Mouse (Mus musculus) stomach, embryonic 15.5 days (tissue): ENCODE data around the gene Slc15a5. TPM values are rescaled to one million over a fixed set of nuclear protein-coding genes. Genes with fewer than 3 reads are reported as not detected.

Experiments
- ATAC-seq: fragments of 200-750 bp; cut with Nextera tagmentation; 2 replicates; pipeline ENCODE4 v1.8.0; 2017; ENCODE audit warnings: low read depth, moderate number of reproducible peaks, moderate TSS enrichment; ENCODE audit not compliant: insufficient read depth, low FRiP score
- H3K27ac ChIP-seq: fragments of 300-500 bp; sonication (generic); 2 replicates; pipeline ENCODE4 v1.5.1; 2015; ENCODE audit warnings: mild to moderate bottlenecking, inconsistent platforms
- H3K27me3 ChIP-seq: fragments of 300-500 bp; sonication (generic); replicated peaks from 2 replicates; pipeline ENCODE4 v1.6.1; 2015; ENCODE audit warnings: inconsistent platforms
- H3K36me3 ChIP-seq: fragments of 300-500 bp; sonication (generic); 2 replicates; pipeline ENCODE4 v1.6.1; 2015; ENCODE audit warnings: inconsistent platforms
- H3K4me1 ChIP-seq: fragments of 300-500 bp; sonication (generic); 2 replicates; pipeline ENCODE4 v1.6.1; 2015; ENCODE audit warnings: inconsistent platforms
- H3K4me2 ChIP-seq: fragments of 300-500 bp; sonication (generic); 2 replicates; pipeline ENCODE4 v1.6.1; 2015; ENCODE audit warnings: mild to moderate bottlenecking, inconsistent platforms
- H3K4me3 ChIP-seq: fragments of 300-500 bp; sonication (generic); replicated peaks from 2 replicates; pipeline ENCODE4 v1.5.1; 2015; ENCODE audit warnings: inconsistent platforms
- H3K9ac ChIP-seq: fragments of 300-500 bp; sonication (generic); 2 replicates; pipeline ENCODE4 v1.6.1; 2015; ENCODE audit warnings: inconsistent platforms
- H3K9me3 ChIP-seq: fragments of 300-500 bp; sonication (generic); 2 replicates; pipeline ENCODE4 v1.6.1; 2016; ENCODE audit warnings: inconsistent platforms
- WGBS: fragments of 180-500 bp; shearing (Covaris S2); methylation state at CpG from one replicate; pipeline ENCODE4 v1.1.7; 2015; 5-methylcytosine and 5-hydroxymethylcytosine counted together
- polyA plus RNA-seq: library from polyadenylated mRNA; unstranded; fragments of >200 nt; fragmentation: Nextera tagmentation; extraction: Ambion mirVana; gene quantifications from 2 replicates; pipeline ENCODE4 v1.2.1, GENCODE M21; 2015

Slc15a5 gene
- polyA plus RNA-seq, 1 experiment from 2014 or later, result not detected

GRCm38 (mm10) chr6:137940374-137941218 lies 139.1 kb downstream of the Slc15a5 start:
- H3K4me1 ChIP-seq, result peaks cover 3% of the 10 kb centered on the region; the same call in 1 of the 2 replicates
- no peak overlapping the region for H3K27ac ChIP-seq
- WGBS, result 45% methylated on average over 12 of the region's 12 CpGs
- H3K9me3 ChIP-seq, result no peaks in the 10 kb centered on the region
- H3K27me3 ChIP-seq, result no peaks in the 10 kb centered on the region
- no peak overlapping the region for H3K4me2 ChIP-seq
- H3K9ac ChIP-seq, result no peak overlapping the region
- ATAC-seq, result peak; percentile 40; the same call in 1 of the 2 replicates
- no peaks in the 10 kb centered on the region for H3K36me3 ChIP-seq
- no peak overlapping the region for H3K4me3 ChIP-seq

GRCm38 (mm10) chr6:137937541-137937940 lies 142.2 kb downstream of the Slc15a5 start:
- Histone ChIP-seq H3K36me3 (no peaks in the 10 kb centered on the region), H3K4me3 (no peak overlapping the region), H3K4me2 (no peak overlapping the region), H3K27me3 (no peaks in the 10 kb centered on the region), H3K4me1 (peaks cover 9% of the 10 kb centered on the region; the same call in 1 of the 2 replicates), H3K27ac (no peak overlapping the region), H3K9me3 (no peaks in the 10 kb centered on the region), H3K9ac (no peak overlapping the region)
- ATAC-seq, result no peak
- whole genome bisulfite sequencing, result 89% methylated on average over 5 of the region's 5 CpGs

- H3K27ac ChIP-seq, result peak overlapping the region; percentile 41; the same call in 1 of the 2 replicates
- H3K4me1 ChIP-seq, result peaks cover 9% of the 10 kb centered on the region; the same call in 1 of the 2 replicates
- no peak for ATAC-seq
- no peak overlapping the region for H3K4me2 ChIP-seq
- H3K9me3 ChIP-seq, result no peaks in the 10 kb centered on the region
- H3K9ac ChIP-seq, result no peak overlapping the region
- no peaks in the 10 kb centered on the region for H3K36me3 ChIP-seq
- H3K4me3 ChIP-seq, result no peak overlapping the region
- no peaks in the 10 kb centered on the region for H3K27me3 ChIP-seq
- 33% methylated on average over 1 of the region's 1 CpGs for WGBS
Observed at GRCm38 (mm10) chr6:137936268-137936667, 143.4 kb downstream of the Slc15a5 start.

- ATAC-seq, result no peak
- Histone ChIP-seq H3K9ac (no peak overlapping the region), H3K9me3 (no peaks in the 10 kb centered on the region), H3K36me3 (no peaks in the 10 kb centered on the region), H3K4me3 (no peak overlapping the region), H3K27ac (peak overlapping the region; percentile 41), H3K4me1 (peaks cover 9% of the 10 kb centered on the region; the same call in 1 of the 2 replicates), H3K27me3 (no peaks in the 10 kb centered on the region), H3K4me2 (no peak overlapping the region)
- 55% methylated on average over 7 of the region's 7 CpGs for WGBS
Observed at GRCm38 (mm10) chr6:137935857-137936256, 143.9 kb downstream of the Slc15a5 start.

GRCm38 (mm10) chr6:137935341-137935740 lies 144.4 kb downstream of the Slc15a5 start:
- no peak for ATAC-seq
- H3K4me3 ChIP-seq, result no peak overlapping the region; the same call in 1 of the 2 replicates
- H3K9me3 ChIP-seq, result no peaks in the 10 kb centered on the region
- H3K9ac ChIP-seq, result no peak overlapping the region
- H3K36me3 ChIP-seq, result no peaks in the 10 kb centered on the region
- peaks cover 9% of the 10 kb centered on the region; the same call in 1 of the 2 replicates for H3K4me1 ChIP-seq
- peak overlapping the region; percentile 41 for H3K27ac ChIP-seq
- peak overlapping the region; percentile 34 for H3K4me2 ChIP-seq
- H3K27me3 ChIP-seq, result no peaks in the 10 kb centered on the region
- 19% methylated on average over 8 of the region's 8 CpGs for WGBS

GRCm38 (mm10) chr6:137934545-137935298 lies 145.0 kb downstream of the Slc15a5 start:
- no peak overlapping the region for H3K4me3 ChIP-seq
- no peaks in the 10 kb centered on the region for H3K27me3 ChIP-seq
- H3K4me1 ChIP-seq, result peaks cover 9% of the 10 kb centered on the region; the same call in 1 of the 2 replicates
- WGBS, result 22% methylated on average over 3 of the region's 3 CpGs
- no peaks in the 10 kb centered on the region for H3K36me3 ChIP-seq
- peak overlapping the region; percentile 41; the same call in 1 of the 2 replicates for H3K27ac ChIP-seq
- no peaks in the 10 kb centered on the region for H3K9me3 ChIP-seq
- H3K4me2 ChIP-seq, result peak overlapping the region; percentile 34
- no peak overlapping the region for H3K9ac ChIP-seq
- ATAC-seq, result no peak

Other genes with a start within 250 kb of the Slc15a5 start
- 327 and 388 TPM in 2 replicates for gene Mgst1, start 60.4 kb upstream of the Slc15a5 start, polyA plus RNA-seq